Mouse (Mus musculus): ENCODE data around the gene Spint1.

GRCm38 (mm10) chr2:119190969-119191368 is 46.2 kb upstream of the Spint1 start:
- TF ChIP-seq POLR2A (IDR thresholded peaks at IDR 0.05; ENCODE audit: low read depth, low read length) (no peak), CTCF (IDR thresholded peaks at IDR 0.05; ENCODE audit: extremely low read depth, insufficient read length, insufficient replicate concordance, low read depth, low read length) (no peak)
